Mouse (Mus musculus): ENCODE data around the gene Hlcs. TPM values are rescaled to one million over a fixed set of nuclear protein-coding genes. Genes with fewer than 3 reads are reported as not detected.
"Not testable (repeated sequence)": the region's sequence is repeated elsewhere in the genome, so short reads cannot be mapped to it uniquely, and the experiment has no call there.

Gene Hlcs
- total RNA-seq (2021) = 10 to 100 TPM in 1 of 2 experiments, 1 to 10 TPM in 1; 9.8 to 10.8 TPM
- long read RNA-seq, experiment 1, full-length matches to known transcripts = 2 of 7 reads
- long read RNA-seq, experiment 1, partial matches to known transcripts = 2 of 7 reads
- long read RNA-seq, experiment 1, other reads (novel, unspliced or antisense) = 3 of 7 reads
- long read RNA-seq, experiment 2, partial matches to known transcripts = 2 of 12 reads
- long read RNA-seq, experiment 2, other reads (novel, unspliced or antisense) = 10 of 12 reads

- DNase-seq (ENCODE audit: low spot score) = peak; percentile 97
Observed at GRCm38 (mm10) chr16:94313229-94314030, at the start of gene Hlcs. Gene Hlcs (minus strand): TSS chr16:94313571.

GRCm38 (mm10) chr16:94362174-94362873, 49.0 kb upstream of the Hlcs start:
- DNase-seq (ENCODE audit: low spot score) = no peak

- DNase-seq (ENCODE audit: low spot score) = no peak
Observed at GRCm38 (mm10) chr16:94360578-94361350, 47.4 kb upstream of the Hlcs start.

- DNase-seq (ENCODE audit: low spot score) = no peak
Observed at GRCm38 (mm10) chr16:94358091-94358490, 44.7 kb upstream of the Hlcs start.

GRCm38 (mm10) chr16:94356776-94357494, 43.6 kb upstream of the Hlcs start:
- no peak for DNase-seq (ENCODE audit: low spot score)

GRCm38 (mm10) chr16:94356046-94356445, 42.7 kb upstream of the Hlcs start:
- DNase-seq (ENCODE audit: low spot score) = no peak

GRCm38 (mm10) chr16:94354450-94354849, 41.1 kb upstream of the Hlcs start:
- no peak for DNase-seq (ENCODE audit: low spot score)

GRCm38 (mm10) chr16:94350287-94350677, 36.9 kb upstream of the Hlcs start:
- no peak for DNase-seq (ENCODE audit: low spot score)

GRCm38 (mm10) chr16:94349588-94350286, 36.4 kb upstream of the Hlcs start:
- no peak for DNase-seq (ENCODE audit: low spot score)

- no peak for DNase-seq (ENCODE audit: low spot score)
Observed at GRCm38 (mm10) chr16:94348779-94349178, 35.4 kb upstream of the Hlcs start.

GRCm38 (mm10) chr16:94347080-94347731, 33.8 kb upstream of the Hlcs start:
- no peak for DNase-seq (ENCODE audit: low spot score)

GRCm38 (mm10) chr16:94345733-94346132, 32.4 kb upstream of the Hlcs start:
- no peak for DNase-seq (ENCODE audit: low spot score)

- DNase-seq (ENCODE audit: low spot score) = not testable (repeated sequence)
Observed at GRCm38 (mm10) chr16:94339164-94340160, 26.1 kb upstream of the Hlcs start.

GRCm38 (mm10) chr16:94335656-94336055, 22.3 kb upstream of the Hlcs start:
- no peak for DNase-seq (ENCODE audit: low spot score)

GRCm38 (mm10) chr16:94331886-94332252, 18.5 kb upstream of the Hlcs start:
- peak; percentile 67 for DNase-seq (ENCODE audit: low spot score)

GRCm38 (mm10) chr16:94331233-94331885, 18.0 kb upstream of the Hlcs start:
- no peak for DNase-seq (ENCODE audit: low spot score)

GRCm38 (mm10) chr16:94330429-94330828, 17.1 kb upstream of the Hlcs start:
- DNase-seq (ENCODE audit: low spot score) = no peak
